Mouse (Mus musculus) spleen, adult 18-20 months (tissue): ENCODE data around the gene Gtpbp8.

Experiments used
- DNase-seq, 2 experiments: peaks; one replicate each; pipeline ENCODE4 v3.0.0; 2022; ENCODE audit warnings: mixed read lengths in 2 of 2

The Gtpbp8 gene

GRCm38 (mm10) chr16:44745866-44746562 is at the start of gene Gtpbp8:
Gene Gtpbp8, minus strand, starts transcription at chr16:44746363.
- DNase-seq, result peak; percentile 70 to 82

GRCm38 (mm10) chr16:44794416-44794815 is 48.3 kb upstream of the Gtpbp8 start:
- no peak for DNase-seq

- no peak for DNase-seq
Measured at GRCm38 (mm10) chr16:44786934-44787333, 40.8 kb upstream of the Gtpbp8 start.

DNA sequence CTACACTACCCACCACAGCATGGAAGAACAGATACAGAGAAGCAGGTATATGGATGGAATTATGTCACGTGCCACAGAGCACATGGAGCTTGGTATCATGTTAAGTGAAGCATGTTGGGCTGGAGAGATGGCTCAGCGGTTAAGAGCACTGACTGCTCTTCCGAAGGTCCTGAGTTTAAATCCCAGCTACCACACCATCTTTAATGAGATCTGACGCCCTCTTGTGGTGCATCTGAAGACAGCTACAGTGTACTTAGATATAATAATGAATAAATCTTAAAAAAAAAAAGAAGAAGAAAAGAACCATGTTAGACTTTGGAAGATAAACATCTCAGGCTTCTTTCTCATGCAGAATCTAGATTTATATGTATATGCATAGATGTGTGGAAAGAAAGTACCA is 34.6 kb upstream of the Gtpbp8 start:
- no peak for DNase-seq

- no peak for DNase-seq
Measured at GRCm38 (mm10) chr16:44779494-44779893, 33.3 kb upstream of the Gtpbp8 start.

GRCm38 (mm10) chr16:44778538-44779147 is 32.5 kb upstream of the Gtpbp8 start:
- DNase-seq, result peak in 1 of 2 experiments; percentile 8

DNA sequence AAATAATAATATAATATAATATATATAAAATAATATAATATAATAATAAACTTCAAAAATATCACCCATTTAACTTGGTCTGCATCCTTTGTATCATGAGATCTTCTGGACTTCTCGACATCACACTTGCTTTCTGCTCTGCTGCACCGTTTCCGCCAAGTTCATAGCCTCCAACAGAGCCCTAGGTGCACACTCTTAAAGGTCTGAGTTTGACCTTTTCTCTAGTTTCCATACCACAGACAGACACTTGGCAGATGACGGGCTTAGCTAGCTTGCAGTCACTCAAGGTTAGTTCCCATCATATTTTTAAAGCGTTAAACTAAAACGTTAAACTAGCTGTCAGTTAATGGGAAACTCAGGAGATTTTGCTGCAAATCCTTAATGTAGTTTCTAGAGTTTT is 28.0 kb upstream of the Gtpbp8 start:
- no peak for DNase-seq

GRCm38 (mm10) chr16:44773673-44774072 is 27.5 kb upstream of the Gtpbp8 start:
- DNase-seq, result no peak

DNA sequence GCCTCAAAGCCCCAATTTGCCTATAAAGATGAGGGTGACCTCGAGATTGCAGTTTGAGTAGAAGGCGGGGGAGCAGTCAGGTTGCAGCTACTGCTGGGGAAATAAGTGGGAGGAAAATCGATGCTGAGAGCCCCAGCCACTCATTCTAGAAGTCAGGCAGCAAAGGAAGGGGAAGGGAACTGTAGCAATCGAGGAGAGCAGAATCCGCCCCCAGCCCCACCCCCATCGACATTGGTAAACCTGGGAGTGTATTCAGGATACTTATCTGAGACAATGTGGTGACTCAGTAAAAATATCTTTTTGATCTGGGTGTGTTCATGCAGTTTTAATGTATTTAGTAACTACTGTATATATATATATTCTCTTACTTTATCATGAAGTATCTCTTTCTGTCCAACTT is 26.4 kb upstream of the Gtpbp8 start:
- no peak for DNase-seq

- no peak for DNase-seq
Measured at GRCm38 (mm10) chr16:44767967-44768366, 21.8 kb upstream of the Gtpbp8 start.

GRCm38 (mm10) chr16:44767506-44767905 is 21.3 kb upstream of the Gtpbp8 start:
- DNase-seq, result no peak

- DNase-seq, result no peak
Measured at GRCm38 (mm10) chr16:44766320-44766892, 20.2 kb upstream of the Gtpbp8 start.

DNA sequence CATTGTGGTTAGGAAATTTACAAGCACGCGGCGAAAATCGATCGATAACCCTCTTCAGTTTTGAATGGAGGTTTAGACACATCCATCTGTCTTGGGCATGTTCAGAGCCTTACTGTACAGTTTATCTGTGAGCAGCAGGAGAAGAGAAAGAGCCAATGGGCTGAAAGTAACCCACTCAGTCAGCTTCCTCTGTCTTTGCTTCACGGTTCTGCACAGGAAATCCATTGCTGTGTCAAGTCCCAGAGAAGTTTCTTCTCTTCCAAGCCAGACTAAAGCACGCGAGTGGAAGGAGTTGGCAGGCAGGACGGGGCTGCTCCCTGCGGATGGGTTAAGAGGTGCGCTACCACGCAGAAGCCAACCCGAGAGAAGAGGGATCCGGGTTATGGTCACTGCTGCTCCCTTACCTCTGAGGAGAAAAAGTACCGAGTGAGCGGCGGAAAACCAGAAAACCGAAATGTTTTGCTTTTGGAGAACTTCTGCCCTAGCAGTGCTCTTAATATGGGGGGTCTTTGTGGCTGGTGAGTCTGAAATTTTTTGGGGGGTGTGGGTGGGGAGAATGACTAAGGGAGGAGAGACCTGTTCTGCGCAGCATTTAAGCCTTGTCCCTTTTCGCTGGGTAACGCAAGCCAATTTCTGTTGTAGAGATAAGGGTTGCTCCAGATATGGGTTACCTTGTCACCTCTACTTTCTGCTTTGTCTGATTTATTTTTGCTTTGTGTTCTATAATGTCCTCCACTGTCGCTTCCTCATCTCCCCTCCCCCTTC is 19.6 kb upstream of the Gtpbp8 start, which contains the start of gene Cd200r1:
TSS of gene Cd200r1 (plus strand) at position 182 of the 765 bp plus-strand sequence.
- peak in 1 of 2 experiments; percentile 22 for DNase-seq

- no peak for DNase-seq
Measured at GRCm38 (mm10) chr16:44761811-44762210, 15.6 kb upstream of the Gtpbp8 start.

- no peak for DNase-seq
Measured at GRCm38 (mm10) chr16:44757700-44758099, 11.5 kb upstream of the Gtpbp8 start.

DNA sequence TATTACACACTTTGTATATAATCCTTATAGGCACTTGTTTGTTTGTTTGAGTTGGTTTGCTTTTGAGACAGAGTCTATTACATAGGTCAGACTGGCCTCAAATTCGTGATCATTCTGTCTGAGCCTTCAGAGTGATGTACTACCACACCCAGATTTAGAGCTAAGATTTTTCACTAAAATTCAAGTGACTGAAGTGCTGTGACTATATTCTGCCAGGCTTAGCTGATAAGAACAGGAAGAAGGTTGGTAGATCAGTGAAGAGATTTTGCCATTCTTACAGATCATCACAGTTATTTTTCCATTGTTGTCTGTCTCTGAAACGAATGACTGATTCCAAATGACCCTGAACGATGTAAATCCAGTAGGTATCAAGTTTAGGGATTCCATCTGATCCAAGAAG is 1.8 kb upstream of the Gtpbp8 start:
- no peak for DNase-seq

- no peak for DNase-seq
Measured at GRCm38 (mm10) chr16:44745471-44745865, 695 bp downstream of the Gtpbp8 start.

DNA sequence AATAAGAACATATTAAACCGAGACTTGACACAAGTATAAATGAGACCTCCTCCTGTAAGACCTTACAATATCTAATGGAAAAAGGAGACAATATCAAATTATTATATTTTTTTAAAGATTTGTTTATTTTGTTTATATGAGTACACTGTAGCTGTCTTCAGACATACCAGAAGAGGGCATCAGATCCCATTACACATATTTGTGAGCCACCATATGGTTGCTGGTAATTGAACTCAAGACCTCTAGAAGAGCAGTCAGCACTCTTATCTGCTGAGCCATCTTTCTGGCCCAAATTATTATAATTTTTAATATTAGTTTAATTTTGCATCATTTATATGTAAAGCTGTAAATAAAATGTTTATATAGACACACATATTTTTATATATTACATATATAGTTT is 3.4 kb downstream of the Gtpbp8 start:
- no peak for DNase-seq

DNA sequence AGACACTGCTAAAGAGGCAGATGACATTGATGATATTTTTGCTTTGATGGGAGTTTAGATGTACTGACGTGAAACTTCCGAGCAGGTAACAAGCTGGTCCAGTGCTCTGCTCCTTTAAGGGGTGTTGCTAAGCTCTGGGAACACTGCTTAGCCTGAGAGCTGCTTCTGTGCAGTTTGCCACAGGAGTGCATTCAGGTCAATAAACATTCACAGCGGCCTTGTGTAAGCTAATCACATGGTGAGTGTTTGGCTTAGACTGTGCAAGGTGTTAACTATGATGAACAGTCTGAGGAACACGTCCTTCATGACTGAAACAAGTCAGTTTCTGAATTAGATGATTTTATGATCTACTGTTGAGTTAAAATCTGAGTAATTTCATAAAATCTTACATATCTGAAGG is 10.0 kb downstream of the Gtpbp8 start:
- no peak for DNase-seq

GRCm38 (mm10) chr16:44735676-44736075 is 10.5 kb downstream of the Gtpbp8 start:
- no peak for DNase-seq

DNA sequence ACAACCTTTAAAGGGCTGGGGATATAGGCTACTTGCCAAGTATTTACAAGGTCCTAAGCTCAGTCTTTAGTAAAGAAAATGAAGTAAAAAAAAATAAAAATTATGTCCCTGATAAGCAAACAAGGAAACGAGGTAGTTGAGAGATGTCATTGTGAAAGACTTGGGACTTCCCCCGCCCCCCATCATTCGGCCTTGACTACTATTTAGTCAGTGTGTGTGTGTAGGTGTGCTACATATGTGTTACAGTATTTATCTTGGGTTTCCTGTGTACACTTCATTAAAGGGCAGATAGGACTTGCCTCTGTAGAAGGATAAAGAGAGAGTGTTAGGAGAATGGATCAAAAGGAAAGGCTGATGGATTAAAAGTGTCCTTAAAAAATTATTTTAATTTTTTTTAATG is 12.1 kb downstream of the Gtpbp8 start:
- DNase-seq, result no peak

DNA sequence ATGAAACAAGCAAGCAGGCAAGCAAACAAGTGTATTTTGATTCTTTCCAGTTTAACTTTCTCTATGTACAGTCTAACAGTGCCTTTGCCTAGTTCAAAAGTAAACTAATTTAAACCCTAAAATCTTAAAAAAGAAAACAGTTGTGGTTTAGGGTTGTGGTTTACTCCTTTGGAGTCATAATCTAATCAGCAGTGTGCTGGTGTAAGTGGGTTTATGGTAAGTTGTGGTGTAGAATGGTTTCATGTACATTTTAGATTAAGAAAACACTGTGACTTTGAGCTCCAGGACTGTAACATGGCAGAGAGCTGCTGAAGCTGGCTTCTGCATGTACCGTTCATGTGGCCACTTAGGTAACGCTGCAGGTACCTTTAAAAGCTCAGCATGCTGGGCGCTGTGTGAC is 18.6 kb downstream of the Gtpbp8 start:
- no peak for DNase-seq
